Comparison of ENCODE assay signal across 24 mouse cellular contexts in the genomic region with DNA sequence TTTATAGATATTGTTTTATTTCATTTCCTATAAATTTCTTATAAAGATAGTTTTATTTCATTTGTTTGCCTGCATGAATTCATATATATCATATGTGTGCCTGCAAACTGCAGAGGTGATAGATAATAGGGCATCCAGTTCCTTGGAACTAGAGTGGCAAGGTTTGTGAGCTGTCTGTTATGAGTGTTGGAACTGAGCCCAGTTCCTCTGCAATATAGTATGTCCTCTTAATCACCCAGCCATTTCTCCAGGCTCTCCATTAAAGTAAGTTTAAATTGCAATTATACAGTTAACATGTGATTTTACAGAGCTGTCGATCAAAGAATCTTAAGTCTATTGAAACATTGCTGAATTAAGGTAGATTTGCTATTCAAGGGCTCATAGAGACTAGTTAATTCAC.
DNase-seq lines count a peak whose midpoint lies in the region; ATAC-seq and TF ChIP-seq lines count a peak whose summit lies in the region.
"Had no signal": no experiment of that assay in that cellular context is flagged by ENCODE, and none has a peak within 500 bp of the region (broad histone marks: within the 10 kb centered on the region; RNA-seq: fewer than 3 reads in every experiment).

No protein-coding gene starts in this region.

- no peak for TF ChIP-seq CTCF in hindbrain, postnatal 0 days (IDR thresholded peaks at IDR 0.05; ENCODE audit: low read depth)
- TF ChIP-seq CTCF in brain, embryonic 14.5 days (IDR thresholded peaks at IDR 0.05; ENCODE audit: borderline replicate concordance, extremely low read depth, insufficient read depth, insufficient read length): no peak

- H3K27me3 ChIP-seq in hindbrain, postnatal 0 days (ENCODE audit: insufficient read depth, low read length): no peaks in the 10 kb centered on the region
- no peaks in the 10 kb centered on the region for H3K27me3 ChIP-seq in hindbrain, embryonic 14.5 days (ENCODE audit: control insufficient read depth, insufficient read depth, low read length)
- H3K27me3 ChIP-seq in forebrain, embryonic 16.5 days (replicated peaks; ENCODE audit: control insufficient read depth, insufficient read depth, low read length): no peaks in the 10 kb centered on the region
- H3K27me3 ChIP-seq: embryonic facial prominence, embryonic 15.5 days; heart, embryonic 13.5 days had no signal

- 72% methylated on average over 1 of the region's 1 CpGs for WGBS in hindbrain, postnatal 0 days
- WGBS in hindbrain, embryonic 14.5 days: 74% methylated on average over 1 of the region's 1 CpGs
- 19% methylated on average over 1 of the region's 1 CpGs for WGBS in forebrain, embryonic 16.5 days

- no peak overlapping the region for H3K4me3 ChIP-seq in hindbrain, postnatal 0 days (ENCODE audit: low read length)
- no peak overlapping the region for H3K4me3 ChIP-seq in hindbrain, embryonic 14.5 days (replicated peaks; ENCODE audit: low read length)
- H3K4me3 ChIP-seq in forebrain, embryonic 16.5 days (replicated peaks; ENCODE audit: low read length): no peak overlapping the region
- H3K4me3 ChIP-seq: embryonic facial prominence, embryonic 15.5 days; erythroblast, embryonic 14.5 days; gastrocnemius, adult 2 months; heart, embryonic 13.5 days had no signal

- no peak for TF ChIP-seq POLR2A in brain, embryonic 14.5 days (IDR thresholded peaks at IDR 0.05; ENCODE audit: borderline replicate concordance, extremely low read depth, insufficient read depth, insufficient read length, poor library complexity, severe bottlenecking)

- no peaks in the 10 kb centered on the region for H3K4me1 ChIP-seq in hindbrain, postnatal 0 days (ENCODE audit: insufficient read depth, low read length)
- no peaks in the 10 kb centered on the region for H3K4me1 ChIP-seq in hindbrain, embryonic 14.5 days (replicated peaks; ENCODE audit: control insufficient read depth, insufficient read depth, low read length)
- H3K4me1 ChIP-seq in forebrain, embryonic 16.5 days (replicated peaks; ENCODE audit: control insufficient read depth, insufficient read depth, low read length): no peaks in the 10 kb centered on the region
- H3K4me1 ChIP-seq: embryonic facial prominence, embryonic 15.5 days; heart, embryonic 13.5 days had no signal

- peak; percentile 4 to 19 for DNase-seq in cerebellum, postnatal 10 days
- DNase-seq in cerebellum, adult 11 months: no peak
- DNase-seq in hindbrain, postnatal 0 days (ENCODE audit: low spot score): peak; percentile 14
- DNase-seq in hindbrain, embryonic 14.5 days (ENCODE audit: low spot score): no peak
- peak; percentile 88 for DNase-seq in brain, embryonic 14.5 days (ENCODE audit: low read depth)
- no peak for DNase-seq in kidney, postnatal 14 days
- DNase-seq: adrenal gland, adult 8-10 months; adrenal gland, postnatal 36 days; B cell, adult 2 months; cerebellum, adult 11-12 months; cerebellum, adult 9-10 months; cerebellum, postnatal 36 days; gastrocnemius, adult 2 months; gastrocnemius, postnatal 25 days; heart, adult 11 months; heart, postnatal 36 days; kidney, adult 11 months had no signal

- no peaks in the 10 kb centered on the region for H3K9me3 ChIP-seq in hindbrain, postnatal 0 days (ENCODE audit: low read length)
- H3K9me3 ChIP-seq in hindbrain, embryonic 14.5 days (ENCODE audit: control insufficient read depth, low read length): no peaks in the 10 kb centered on the region
- H3K9me3 ChIP-seq in forebrain, embryonic 16.5 days (ENCODE audit: control insufficient read depth, low read length): no peaks in the 10 kb centered on the region
- H3K9me3 ChIP-seq: embryonic facial prominence, embryonic 15.5 days; G1E; heart, embryonic 13.5 days had no signal

- no peak overlapping the region for H3K9ac ChIP-seq in hindbrain, postnatal 0 days (replicated peaks; ENCODE audit: low read length)
- no peak overlapping the region for H3K9ac ChIP-seq in hindbrain, embryonic 14.5 days
- no peak overlapping the region for H3K9ac ChIP-seq in forebrain, embryonic 16.5 days (replicated peaks; ENCODE audit: low read depth, low read length)
- H3K9ac ChIP-seq: embryonic facial prominence, embryonic 15.5 days; heart, embryonic 13.5 days had no signal

- ATAC-seq in hindbrain, postnatal 0 days: no peak
- no peak for ATAC-seq in hindbrain, embryonic 14.5 days (ENCODE audit: low FRiP score)
- ATAC-seq in forebrain, embryonic 16.5 days: peak; percentile 43
- ATAC-seq: CD4-positive, CD25-positive, alpha-beta regulatory T cell, adult 4 months; hindbrain, embryonic 16.5 days had no signal

- no peaks in the 10 kb centered on the region for H3K36me3 ChIP-seq in hindbrain, postnatal 0 days (ENCODE audit: insufficient read depth, low read length)
- no peaks in the 10 kb centered on the region for H3K36me3 ChIP-seq in hindbrain, embryonic 14.5 days (replicated peaks; ENCODE audit: control insufficient read depth, insufficient read depth)
- no peaks in the 10 kb centered on the region for H3K36me3 ChIP-seq in forebrain, embryonic 16.5 days (ENCODE audit: control insufficient read depth, insufficient read depth)
- H3K36me3 ChIP-seq: embryonic facial prominence, embryonic 15.5 days; G1E; heart, embryonic 13.5 days had no signal

- no peak overlapping the region for H3K4me2 ChIP-seq in hindbrain, postnatal 0 days (ENCODE audit: low read depth, low read length)
- no peak overlapping the region for H3K4me2 ChIP-seq in hindbrain, embryonic 14.5 days (replicated peaks)
- H3K4me2 ChIP-seq in forebrain, embryonic 16.5 days (ENCODE audit: low read length): no peak overlapping the region
- H3K4me2 ChIP-seq: embryonic facial prominence, embryonic 15.5 days; heart, embryonic 13.5 days had no signal

- H3K27ac ChIP-seq in hindbrain, postnatal 0 days: no peak overlapping the region
- no peak overlapping the region for H3K27ac ChIP-seq in hindbrain, embryonic 14.5 days
- no peak overlapping the region for H3K27ac ChIP-seq in forebrain, embryonic 16.5 days (ENCODE audit: low read length)
- H3K27ac ChIP-seq: embryonic facial prominence, embryonic 15.5 days; gastrocnemius, adult 2 months; heart, embryonic 13.5 days had no signal

Comparison
In these comparisons a context has a peak if more than half of its experiments do, and no peak if none do; other contexts are left out.
1. DNase-seq: peak in cerebellum, postnatal 10 days (2 of 2), hindbrain, postnatal 0 days (single experiment) and brain, embryonic 14.5 days (single experiment); none in cerebellum, adult 11 months (single experiment), hindbrain, embryonic 14.5 days (single experiment) and kidney, postnatal 14 days (single experiment).